Mouse (Mus musculus): ENCODE results near the gene Ms4a18.
"Not testable (repeated sequence)": the region's sequence is repeated elsewhere in the genome, so short reads cannot be mapped to it uniquely, and the experiment has no call there.

Ms4a18 gene

GRCm38 (mm10) chr19:11017891-11018290 is at the start of gene Ms4a18:
Gene Ms4a18, minus strand, starts transcription at chr19:11018031.
- DNase-seq = no peak

- DNase-seq = no peak
Observed at GRCm38 (mm10) chr19:11065202-11065875, 47.5 kb upstream of the Ms4a18 start.

- no peak for DNase-seq
Observed at GRCm38 (mm10) chr19:11060900-11061299, 43.1 kb upstream of the Ms4a18 start.

GRCm38 (mm10) chr19:11059967-11060366 is 42.1 kb upstream of the Ms4a18 start:
- DNase-seq = no peak

GRCm38 (mm10) chr19:11055700-11056099 is 37.9 kb upstream of the Ms4a18 start:
- not testable (repeated sequence) for DNase-seq

- DNase-seq = no peak
Observed at GRCm38 (mm10) chr19:11053277-11053676, 35.4 kb upstream of the Ms4a18 start.

GRCm38 (mm10) chr19:11052877-11053276 is 35.0 kb upstream of the Ms4a18 start:
- DNase-seq = no peak

- no peak for DNase-seq
Observed at GRCm38 (mm10) chr19:11050286-11050685, 32.5 kb upstream of the Ms4a18 start.

- no peak for DNase-seq
Observed at GRCm38 (mm10) chr19:11049426-11049825, 31.6 kb upstream of the Ms4a18 start.

- DNase-seq = no peak
Observed at GRCm38 (mm10) chr19:11048503-11048902, 30.7 kb upstream of the Ms4a18 start.

- DNase-seq = no peak
Observed at GRCm38 (mm10) chr19:11048009-11048408, 30.2 kb upstream of the Ms4a18 start.

- peak in 1 of 2 experiments; percentile 4 for DNase-seq
Observed at GRCm38 (mm10) chr19:11044996-11045711, 27.3 kb upstream of the Ms4a18 start.

- no peak for DNase-seq
Observed at GRCm38 (mm10) chr19:11044671-11044995, 26.8 kb upstream of the Ms4a18 start.

GRCm38 (mm10) chr19:11037570-11037969 is 19.7 kb upstream of the Ms4a18 start:
- DNase-seq = no peak

GRCm38 (mm10) chr19:11022382-11022781 is 4.6 kb upstream of the Ms4a18 start:
- DNase-seq = no peak

- no peak for DNase-seq
Observed at GRCm38 (mm10) chr19:11017251-11017650, 580 bp downstream of the Ms4a18 start.

- DNase-seq = no peak
Observed at GRCm38 (mm10) chr19:11015998-11016397, 1.8 kb downstream of the Ms4a18 start.

- no peak for DNase-seq
Observed at GRCm38 (mm10) chr19:11015468-11015867, 2.4 kb downstream of the Ms4a18 start.

GRCm38 (mm10) chr19:10993150-10993549 is 24.7 kb downstream of the Ms4a18 start, which contains the start of gene Ms4a15:
Gene Ms4a15, minus strand, starts transcription at chr19:10993250.
- no peak for DNase-seq

- DNase-seq = no peak
Observed at GRCm38 (mm10) chr19:10991911-10992310, 25.9 kb downstream of the Ms4a18 start.

GRCm38 (mm10) chr19:10990751-10991150 is 27.1 kb downstream of the Ms4a18 start:
- no peak for DNase-seq

- no peak for DNase-seq
Observed at GRCm38 (mm10) chr19:10988563-10988962, 29.3 kb downstream of the Ms4a18 start.

GRCm38 (mm10) chr19:10985889-10986288 is 31.9 kb downstream of the Ms4a18 start:
- no peak for DNase-seq

- DNase-seq = no peak
Observed at GRCm38 (mm10) chr19:10984551-10984950, 33.3 kb downstream of the Ms4a18 start.

GRCm38 (mm10) chr19:10983146-10983545 is 34.7 kb downstream of the Ms4a18 start:
- peak; percentile 59 to 63 for DNase-seq
